Comparison of ENCODE assay signal across 14 mouse cellular contexts in the genomic region with DNA sequence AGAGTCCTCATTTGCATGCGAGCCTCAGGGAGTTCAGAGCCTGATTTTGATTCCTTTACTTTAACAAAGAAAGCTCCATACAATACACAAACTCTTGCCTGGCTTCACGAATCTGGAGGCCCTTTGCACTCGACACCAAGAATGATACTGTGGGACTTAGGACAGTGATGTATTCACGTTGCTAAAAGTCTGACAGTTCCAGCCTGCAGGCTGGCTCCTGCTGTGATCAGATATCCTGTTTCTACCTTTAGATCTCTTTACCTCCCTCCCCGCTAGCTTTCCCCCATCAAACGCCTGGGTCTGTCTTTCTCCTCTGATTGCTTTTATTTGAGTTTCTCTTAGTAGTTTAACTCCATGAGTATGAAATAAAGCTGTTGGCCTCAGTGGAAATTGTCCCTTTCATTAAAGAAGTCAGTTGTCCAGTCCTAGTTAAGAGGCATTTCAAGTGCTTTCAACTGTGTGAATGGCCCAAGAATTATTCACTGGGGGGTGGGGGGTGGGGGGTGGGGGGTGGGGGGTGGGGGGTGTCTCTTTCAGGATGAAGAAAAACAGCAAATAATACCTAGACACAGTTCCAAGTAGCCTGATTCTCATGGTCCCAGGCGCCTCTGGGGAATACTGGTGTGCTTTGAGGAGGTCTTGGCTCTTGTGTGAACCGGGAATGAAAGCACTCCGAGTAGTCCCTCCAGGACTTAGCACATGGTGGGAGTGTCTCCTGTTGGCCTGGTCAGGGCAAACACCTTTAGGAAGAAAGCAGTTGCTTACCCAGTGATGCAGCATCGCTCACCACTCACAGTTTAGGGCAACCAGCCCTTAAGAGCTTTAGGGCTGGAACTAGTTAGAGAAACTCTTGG. TPM values are rescaled to one million over a fixed set of nuclear protein-coding genes. Genes with fewer than 3 reads are reported as not detected.
DNase-seq lines count a peak whose midpoint lies in the region; ATAC-seq and TF ChIP-seq lines count a peak whose summit lies in the region.
"Had no signal": no experiment of that assay in that cellular context is flagged by ENCODE, and none has a peak within 500 bp of the region (broad histone marks: within the 10 kb centered on the region; RNA-seq: fewer than 3 reads in every experiment).

No protein-coding gene starts in this region.

- no peak overlapping the region for H3K4me3 ChIP-seq in kidney, postnatal 0 days (replicated peaks; ENCODE audit: low read depth, low read length)
- no peak overlapping the region for H3K4me3 ChIP-seq in embryonic facial prominence, embryonic 10.5 days
- no peak overlapping the region for H3K4me3 ChIP-seq in hindbrain, embryonic 11.5 days (ENCODE audit: low read depth, low read length)
- H3K4me3 ChIP-seq in midbrain, postnatal 0 days (ENCODE audit: low read depth, low read length): no peak overlapping the region
- no peak overlapping the region for H3K4me3 ChIP-seq in liver, embryonic 12.5 days

- 27% methylated on average over 10 of the region's 10 CpGs for WGBS in kidney, postnatal 0 days
- WGBS in embryonic facial prominence, embryonic 10.5 days: 14% methylated on average over 10 of the region's 10 CpGs
- WGBS in hindbrain, embryonic 11.5 days: 12% methylated on average over 10 of the region's 10 CpGs
- WGBS in midbrain, postnatal 0 days: 12% methylated on average over 10 of the region's 10 CpGs
- 29% methylated on average over 10 of the region's 10 CpGs for WGBS in liver, embryonic 12.5 days (ENCODE audit: insufficient replicate concordance)

- H3K36me3 ChIP-seq in kidney, postnatal 0 days (ENCODE audit: insufficient read depth, low read length): no peaks in the 10 kb centered on the region
- H3K36me3 ChIP-seq in embryonic facial prominence, embryonic 10.5 days (replicated peaks): no peaks in the 10 kb centered on the region
- no peaks in the 10 kb centered on the region for H3K36me3 ChIP-seq in hindbrain, embryonic 11.5 days (ENCODE audit: control insufficient read depth, insufficient read depth, low read length)
- no peaks in the 10 kb centered on the region for H3K36me3 ChIP-seq in midbrain, postnatal 0 days (ENCODE audit: insufficient read depth, low read length)
- H3K36me3 ChIP-seq in liver, embryonic 12.5 days: no peaks in the 10 kb centered on the region

- DNase-seq in kidney, postnatal 0 days (ENCODE audit: low spot score): peak; percentile 24
- no peak for DNase-seq in kidney, adult 11 months
- no peak for DNase-seq in embryonic facial prominence, embryonic 10.5 days (ENCODE audit: low spot score)
- peak; percentile 39 for DNase-seq in hindbrain, embryonic 11.5 days (ENCODE audit: low spot score)
- DNase-seq in midbrain, postnatal 0 days (ENCODE audit: low spot score): peak; percentile 73
- no peak for DNase-seq in ovary, adult 18-20 months (ENCODE audit: low spot score)
- DNase-seq in adrenal gland, postnatal 25 days: no peak
- DNase-seq: cerebellum, adult 9-11 months; kidney, adult 8-10 months; right cerebral cortex, postnatal 25 days; thymus, postnatal 4 days had no signal

- no peak for ATAC-seq in kidney, postnatal 0 days (replicated peaks; ENCODE audit: low FRiP score, low read depth)
- peak; percentile 59 for ATAC-seq in hindbrain, embryonic 11.5 days (ENCODE audit: low FRiP score)
- peak; percentile 73 for ATAC-seq in midbrain, postnatal 0 days (ENCODE audit: low FRiP score)
- ATAC-seq in liver, embryonic 12.5 days: no peak

- H3K9ac ChIP-seq in kidney, postnatal 0 days (ENCODE audit: low read depth, low read length): no peak overlapping the region
- H3K9ac ChIP-seq in hindbrain, embryonic 11.5 days (ENCODE audit: low read depth, low read length): no peak overlapping the region
- no peak overlapping the region for H3K9ac ChIP-seq in midbrain, postnatal 0 days (replicated peaks; ENCODE audit: low read length, poor library complexity, severe bottlenecking)
- no peak overlapping the region for H3K9ac ChIP-seq in liver, embryonic 12.5 days

- TF ChIP-seq CTCF in kidney, postnatal 0 days (IDR thresholded peaks at IDR 0.05; ENCODE audit: low read depth): no peak
- no peak for TF ChIP-seq CTCF in midbrain, postnatal 0 days (IDR thresholded peaks at IDR 0.05)

- peak overlapping the region; percentile 31; the same call in 1 of the 2 replicates for H3K27ac ChIP-seq in kidney, postnatal 0 days
- peak overlapping the region; percentile 79 for H3K27ac ChIP-seq in embryonic facial prominence, embryonic 10.5 days (replicated peaks)
- peak overlapping the region; percentile 65 for H3K27ac ChIP-seq in hindbrain, embryonic 11.5 days (ENCODE audit: low read depth, low read length)
- H3K27ac ChIP-seq in midbrain, postnatal 0 days (ENCODE audit: low read depth, low read length): 0 out of 2 replicates have a peak overlapping the region, but pooled peaks have one; percentile 0
- H3K27ac ChIP-seq in liver, embryonic 12.5 days: no peak overlapping the region

- H3K27me3 ChIP-seq in kidney, postnatal 0 days (ENCODE audit: insufficient read depth, low read length): no peaks in the 10 kb centered on the region
- no peaks in the 10 kb centered on the region for H3K27me3 ChIP-seq in embryonic facial prominence, embryonic 10.5 days (replicated peaks; ENCODE audit: low read depth, poor library complexity, severe bottlenecking)
- no peaks in the 10 kb centered on the region for H3K27me3 ChIP-seq in hindbrain, embryonic 11.5 days (ENCODE audit: control insufficient read depth, insufficient read depth, low read length)
- no peaks in the 10 kb centered on the region for H3K27me3 ChIP-seq in midbrain, postnatal 0 days (ENCODE audit: insufficient read depth, low read length)
- no peaks in the 10 kb centered on the region for H3K27me3 ChIP-seq in liver, embryonic 12.5 days (replicated peaks)

- peaks cover 8% of the 10 kb centered on the region for H3K4me1 ChIP-seq in kidney, postnatal 0 days (replicated peaks; ENCODE audit: insufficient read depth, low read length)
- peaks cover 43% of the 10 kb centered on the region for H3K4me1 ChIP-seq in embryonic facial prominence, embryonic 10.5 days
- peaks cover 2% of the 10 kb centered on the region; the same call in 1 of the 2 replicates for H3K4me1 ChIP-seq in hindbrain, embryonic 11.5 days (replicated peaks; ENCODE audit: control insufficient read depth, insufficient read depth, low read length)
- no peaks in the 10 kb centered on the region for H3K4me1 ChIP-seq in midbrain, postnatal 0 days (ENCODE audit: insufficient read depth, low read length)
- peaks cover 8% of the 10 kb centered on the region; the same call in 1 of the 2 replicates for H3K4me1 ChIP-seq in liver, embryonic 12.5 days

- H3K9me3 ChIP-seq in kidney, postnatal 0 days (replicated peaks; ENCODE audit: low read length): no peaks in the 10 kb centered on the region
- no peaks in the 10 kb centered on the region for H3K9me3 ChIP-seq in embryonic facial prominence, embryonic 10.5 days
- no peaks in the 10 kb centered on the region for H3K9me3 ChIP-seq in hindbrain, embryonic 11.5 days (ENCODE audit: control insufficient read depth, low read length)
- no peaks in the 10 kb centered on the region for H3K9me3 ChIP-seq in midbrain, postnatal 0 days (ENCODE audit: low read length)
- no peaks in the 10 kb centered on the region for H3K9me3 ChIP-seq in liver, embryonic 12.5 days (replicated peaks)

- H3K4me2 ChIP-seq in kidney, postnatal 0 days (ENCODE audit: low read length): no peak overlapping the region
- no peak overlapping the region for H3K4me2 ChIP-seq in hindbrain, embryonic 11.5 days (replicated peaks; ENCODE audit: low read depth, low read length)
- H3K4me2 ChIP-seq in midbrain, postnatal 0 days (ENCODE audit: low read depth, low read length, poor library complexity, severe bottlenecking): no peak overlapping the region
- no peak overlapping the region for H3K4me2 ChIP-seq in liver, embryonic 12.5 days

RNA-seq across cellular contexts. Expression of a gene that starts 11.6 kb away (rescaled TPM):
- 67.2 and 77.5 TPM in 2 replicates for polyA plus RNA-seq in kidney, postnatal 0 days (2015; fragmentation: Nextera tagmentation; extraction: Ambion mirVana)
- polyA plus RNA-seq in embryonic facial prominence, embryonic 10.5 days (2016; fragmentation: Nextera tagmentation; extraction: Ambion mirVana): 26.5 and 28.3 TPM in 2 replicates
- polyA plus RNA-seq in hindbrain, embryonic 11.5 days (2014; fragmentation: Nextera tagmentation; extraction: Ambion mirVana): 61.5 and 61.9 TPM in 2 replicates
- total RNA-seq in midbrain, postnatal 0 days (2014; rRNA removed): 438 and 529 TPM in 2 replicates
- polyA plus RNA-seq in midbrain, postnatal 0 days (2015; fragmentation: Nextera tagmentation; extraction: Ambion mirVana): 358 and 444 TPM in 2 replicates
- polyA plus RNA-seq in liver, embryonic 12.5 days (2016; fragmentation: Nextera tagmentation; extraction: Ambion mirVana): 3.0 and 3.8 TPM in 2 replicates
- total RNA-seq in adrenal gland, postnatal 25 days (2021): 24.7 and 25.0 TPM in 2 replicates

RNA-seq across cellular contexts. Expression of a gene that starts 24.5 kb away (rescaled TPM):
- polyA plus RNA-seq in kidney, postnatal 0 days (2015; fragmentation: Nextera tagmentation; extraction: Ambion mirVana): not detected in 2 replicates
- polyA plus RNA-seq in embryonic facial prominence, embryonic 10.5 days (2016; fragmentation: Nextera tagmentation; extraction: Ambion mirVana): not detected in 2 replicates
- polyA plus RNA-seq in hindbrain, embryonic 11.5 days (2014; fragmentation: Nextera tagmentation; extraction: Ambion mirVana): not detected in 2 replicates
- total RNA-seq in midbrain, postnatal 0 days (2014; rRNA removed): not detected in 2 replicates
- polyA plus RNA-seq in midbrain, postnatal 0 days (2015; fragmentation: Nextera tagmentation; extraction: Ambion mirVana): 0.83 and 1.1 TPM in 2 replicates
- not detected in 2 replicates for polyA plus RNA-seq in liver, embryonic 12.5 days (2016; fragmentation: Nextera tagmentation; extraction: Ambion mirVana)
- not detected in 2 replicates for total RNA-seq in adrenal gland, postnatal 25 days (2021)
- total RNA-seq: gastrocnemius, postnatal 4 days had no signal
- polyA plus RNA-seq: limb, embryonic 11.5 days had no signal

RNA-seq across cellular contexts. Expression of a gene that starts 55.8 kb away (rescaled TPM):
- 63.1 and 65.1 TPM in 2 replicates for polyA plus RNA-seq in kidney, postnatal 0 days (2015; fragmentation: Nextera tagmentation; extraction: Ambion mirVana)
- polyA plus RNA-seq in embryonic facial prominence, embryonic 10.5 days (2016; fragmentation: Nextera tagmentation; extraction: Ambion mirVana): 63.1 and 65.1 TPM in 2 replicates
- 65.1 and 68.2 TPM in 2 replicates for polyA plus RNA-seq in hindbrain, embryonic 11.5 days (2014; fragmentation: Nextera tagmentation; extraction: Ambion mirVana)
- 48.8 and 48.9 TPM in 2 replicates for total RNA-seq in midbrain, postnatal 0 days (2014; rRNA removed)
- polyA plus RNA-seq in midbrain, postnatal 0 days (2015; fragmentation: Nextera tagmentation; extraction: Ambion mirVana): 70.4 and 72.5 TPM in 2 replicates
- polyA plus RNA-seq in liver, embryonic 12.5 days (2016; fragmentation: Nextera tagmentation; extraction: Ambion mirVana): 86.3 and 88.9 TPM in 2 replicates
- total RNA-seq in adrenal gland, postnatal 25 days (2021): 53.6 and 62.9 TPM in 2 replicates

Comparison
In these comparisons a context has a peak if more than half of its experiments do, and no peak if none do; other contexts are left out.
1. DNase-seq: peak in kidney, postnatal 0 days (single experiment), hindbrain, embryonic 11.5 days (single experiment) and midbrain, postnatal 0 days (single experiment); none in kidney, adult 11 months (single experiment), embryonic facial prominence, embryonic 10.5 days (single experiment), ovary, adult 18-20 months (single experiment) and adrenal gland, postnatal 25 days (single experiment).
2. ATAC-seq: peak in hindbrain, embryonic 11.5 days (single experiment) and midbrain, postnatal 0 days (single experiment); none in kidney, postnatal 0 days (single experiment) and liver, embryonic 12.5 days (single experiment).